Mouse (Mus musculus) embryonic facial prominence, embryonic 14.5 days (tissue): ENCODE data around the gene Rab21. TPM values are rescaled to one million over a fixed set of nuclear protein-coding genes. Genes with fewer than 3 reads are reported as not detected.

Source experiments
- ATAC-seq: fragments of 200-750 bp; cut with Nextera tagmentation; 2 replicates; pipeline ENCODE4 v1.8.0; 2017; ENCODE audit warnings: low read depth, moderate number of reproducible peaks, moderate TSS enrichment
- DNase-seq: peaks from one replicate; pipeline ENCODE4 v3.0.0-alpha.2; 2015; ENCODE audit warnings: low spot score
- H3K27ac ChIP-seq: fragments of 300-500 bp; sonication (generic); replicated peaks from 2 replicates; pipeline ENCODE4 v1.5.1; 2014; ENCODE audit warnings: low read depth, mild to moderate bottlenecking, low read length, moderate library complexity
- H3K27me3 ChIP-seq: fragments of 300-500 bp; sonication (generic); replicated peaks from 2 replicates; pipeline ENCODE4 v1.6.1; 2014; ENCODE audit warnings: low read length; ENCODE audit not compliant: control insufficient read depth, insufficient read depth
- H3K36me3 ChIP-seq: fragments of 300-500 bp; sonication (generic); 2 replicates; pipeline ENCODE4 v1.6.1; 2014; ENCODE audit warnings: low read length, mixed read lengths; ENCODE audit not compliant: control insufficient read depth, insufficient read depth
- H3K4me1 ChIP-seq: fragments of 300-500 bp; sonication (generic); 2 replicates; pipeline ENCODE4 v1.6.1; 2014; ENCODE audit warnings: antibody characterized with exemption, low read length; ENCODE audit not compliant: control insufficient read depth, insufficient read depth
- H3K4me2 ChIP-seq: fragments of 300-500 bp; sonication (generic); 2 replicates; pipeline ENCODE4 v1.6.1; 2014; ENCODE audit warnings: low read depth, mild to moderate bottlenecking, low read length, moderate library complexity, mixed read lengths
- H3K4me3 ChIP-seq: fragments of 300-500 bp; sonication (generic); 2 replicates; pipeline ENCODE4 v1.5.1; 2014; ENCODE audit warnings: low read depth, mild to moderate bottlenecking, low read length
- H3K9ac ChIP-seq: fragments of 300-500 bp; sonication (generic); 2 replicates; pipeline ENCODE4 v1.6.1; 2014; ENCODE audit warnings: low read depth, mild to moderate bottlenecking, low read length, moderate library complexity, mixed read lengths
- H3K9me3 ChIP-seq: fragments of 300-500 bp; sonication (generic); 2 replicates; pipeline ENCODE4 v1.6.1; 2016; ENCODE audit warnings: low read length; ENCODE audit not compliant: control insufficient read depth
- WGBS: fragments of 180-500 bp; shearing (Covaris S2); extraction: QIAGEN DNeasy Blood & Tissue Kit; methylation state at CpG from one replicate; pipeline ENCODE4 v1.1.7; 2014; 5-methylcytosine and 5-hydroxymethylcytosine counted together
- polyA plus RNA-seq: library from polyadenylated mRNA; unstranded; fragments of >200 nt; fragmentation: Nextera tagmentation; extraction: Ambion mirVana; gene quantifications from 2 replicates; pipeline ENCODE4 v1.2.1, GENCODE M21; 2014

Gene Rab21
- polyA plus RNA-seq, 1 experiment from 2014 or later, result 9.4 TPM

GRCm38 (mm10) chr10:115314582-115315452 is 577 bp downstream of the Rab21 start:
- Histone ChIP-seq H3K4me3 (peak overlapping the region; percentile 91), H3K27ac (peak overlapping the region; percentile 94), H3K4me1 (peaks cover 16% of the 10 kb centered on the region; the same call in 1 of the 2 replicates), H3K9me3 (no peaks in the 10 kb centered on the region), H3K36me3 (no peaks in the 10 kb centered on the region), H3K4me2 (peak overlapping the region; percentile 83), H3K9ac (peak overlapping the region; percentile 91), H3K27me3 (no peaks in the 10 kb centered on the region)
- ATAC-seq (peak; percentile 74), DNase-seq (no peak)
- WGBS, result 2% methylated on average over 40 of the region's 73 CpGs

GRCm38 (mm10) chr10:115314287-115314581 is 1.2 kb downstream of the Rab21 start:
- peak overlapping the region; percentile 91 for H3K9ac ChIP-seq
- H3K9me3 ChIP-seq, result no peaks in the 10 kb centered on the region
- no peak overlapping the region for H3K27ac ChIP-seq
- no peaks in the 10 kb centered on the region for H3K36me3 ChIP-seq
- 20% methylated on average over 6 of the region's 6 CpGs for WGBS
- no peaks in the 10 kb centered on the region for H3K27me3 ChIP-seq
- peaks cover 16% of the 10 kb centered on the region; the same call in 1 of the 2 replicates for H3K4me1 ChIP-seq
- DNase-seq (no peak), ATAC-seq (no peak)
- peak overlapping the region; percentile 91 for H3K4me3 ChIP-seq
- peak overlapping the region; percentile 83 for H3K4me2 ChIP-seq

- no peak for ATAC-seq
- peak overlapping the region; percentile 91 for H3K9ac ChIP-seq
Measured at GRCm38 (mm10) chr10:115313641-115314286, 1.6 kb downstream of the Rab21 start.

GRCm38 (mm10) chr10:115312732-115313131 is 2.7 kb downstream of the Rab21 start:
- Histone ChIP-seq H3K27ac (no peak overlapping the region), H3K9ac (no peak overlapping the region), H3K27me3 (no peaks in the 10 kb centered on the region), H3K4me3 (no peak overlapping the region), H3K9me3 (no peaks in the 10 kb centered on the region), H3K4me2 (no peak overlapping the region), H3K36me3 (no peaks in the 10 kb centered on the region), H3K4me1 (peaks cover 16% of the 10 kb centered on the region; the same call in 1 of the 2 replicates)
- 68% methylated on average over 3 of the region's 3 CpGs for WGBS
- DNase-seq (no peak), ATAC-seq (no peak)

More at GRCm38 (mm10) chr10:115313641-115314286, 1.6 kb downstream of the Rab21 start:
- H3K27me3 ChIP-seq, result no peaks in the 10 kb centered on the region
- no peak for DNase-seq
- H3K4me1 ChIP-seq, result peaks cover 16% of the 10 kb centered on the region; the same call in 1 of the 2 replicates
- WGBS, result 77% methylated on average over 14 of the region's 14 CpGs
- H3K36me3 ChIP-seq, result no peaks in the 10 kb centered on the region
- H3K27ac ChIP-seq, result no peak overlapping the region
- peak overlapping the region; percentile 91 for H3K4me3 ChIP-seq
- H3K4me2 ChIP-seq, result peak overlapping the region; percentile 83
- H3K9me3 ChIP-seq, result no peaks in the 10 kb centered on the region

- no peak for DNase-seq
- no peaks in the 10 kb centered on the region for H3K9me3 ChIP-seq
- no peak for ATAC-seq
- no peaks in the 10 kb centered on the region for H3K36me3 ChIP-seq
- H3K27ac ChIP-seq, result no peak overlapping the region
- no peak overlapping the region for H3K4me2 ChIP-seq
- H3K4me3 ChIP-seq, result no peak overlapping the region
- H3K9ac ChIP-seq, result no peak overlapping the region
- no peaks in the 10 kb centered on the region for H3K27me3 ChIP-seq
- H3K4me1 ChIP-seq, result peaks cover 16% of the 10 kb centered on the region; the same call in 1 of the 2 replicates
- 86% methylated on average over 5 of the region's 5 CpGs for WGBS
Measured at GRCm38 (mm10) chr10:115312194-115312593, 3.2 kb downstream of the Rab21 start.

- ATAC-seq, result no peak
- no peak for DNase-seq
- Histone ChIP-seq H3K36me3 (no peaks in the 10 kb centered on the region), H3K4me1 (peaks cover 16% of the 10 kb centered on the region; the same call in 1 of the 2 replicates), H3K4me2 (no peak overlapping the region), H3K4me3 (no peak overlapping the region), H3K27ac (no peak overlapping the region), H3K27me3 (no peaks in the 10 kb centered on the region), H3K9ac (no peak overlapping the region), H3K9me3 (no peaks in the 10 kb centered on the region)
- WGBS, result 89% methylated on average over 14 of the region's 14 CpGs
Measured at GRCm38 (mm10) chr10:115311263-115311965, 4.0 kb downstream of the Rab21 start.

GRCm38 (mm10) chr10:115309191-115309590 is 6.2 kb downstream of the Rab21 start:
- WGBS, result 87% methylated on average over 4 of the region's 4 CpGs
- no peak for DNase-seq
- Histone ChIP-seq H3K9ac (no peak overlapping the region), H3K27ac (no peak overlapping the region), H3K4me1 (peaks cover 16% of the 10 kb centered on the region; the same call in 1 of the 2 replicates), H3K4me2 (no peak overlapping the region), H3K36me3 (peaks cover 4% of the 10 kb centered on the region; the same call in 1 of the 2 replicates), H3K27me3 (no peaks in the 10 kb centered on the region), H3K9me3 (no peaks in the 10 kb centered on the region), H3K4me3 (no peak overlapping the region)
- ATAC-seq, result no peak

- H3K4me1 ChIP-seq, result 0 out of 2 replicates have a peak, but pooled peaks cover under 1% of the 10 kb centered on the region
- no peak overlapping the region for H3K27ac ChIP-seq
- peaks cover 11% of the 10 kb centered on the region for H3K36me3 ChIP-seq
- DNase-seq, result no peak
- no peak overlapping the region for H3K4me2 ChIP-seq
- no peak overlapping the region for H3K4me3 ChIP-seq
- H3K9me3 ChIP-seq, result no peaks in the 10 kb centered on the region
- no peaks in the 10 kb centered on the region for H3K27me3 ChIP-seq
- WGBS, result 86% methylated on average over 7 of the region's 7 CpGs
- no peak overlapping the region for H3K9ac ChIP-seq
- no peak for ATAC-seq
Measured at GRCm38 (mm10) chr10:115307331-115307875, 8.0 kb downstream of the Rab21 start.
